Mouse (Mus musculus) adrenal gland, adult 10 weeks (tissue): ENCODE data around the gene Vmn1r67. TPM values are rescaled to one million over a fixed set of nuclear protein-coding genes. Genes with fewer than 3 reads are reported as not detected.

Experiments used
- polyA plus RNA-seq: library from polyadenylated mRNA; stranded (reverse); fragments of 350-450 nt; fragmentation: Illumina TruSeq; extraction: RNeasy Lipid Tissue Mini Kit (QIAGEN cat#74804); gene quantifications from one replicate; pipeline ENCODE4 v1.2.3, GENCODE M21; 2014; ENCODE audit warnings: low read depth, low replicate concordance

Vmn1r67 gene
- not detected for polyA plus RNA-seq

DNA sequence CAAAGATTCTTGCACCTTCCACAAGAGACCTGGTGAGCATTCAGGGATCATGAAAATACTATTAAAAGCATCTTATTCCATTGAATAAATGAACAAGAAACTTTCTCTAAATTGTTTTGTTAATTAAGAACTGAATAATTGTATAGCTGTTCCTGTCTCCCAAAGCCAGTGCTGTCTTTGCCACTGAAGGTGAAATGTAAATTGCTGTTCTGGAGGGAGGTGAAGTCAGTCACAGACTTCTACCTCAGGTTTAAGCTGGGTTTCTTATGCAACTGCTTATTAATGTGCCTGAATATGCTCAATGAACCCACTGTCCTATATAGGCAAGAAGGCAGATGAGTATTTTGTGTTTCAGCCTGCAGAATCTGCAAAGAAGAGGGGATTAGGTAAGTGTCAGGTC is at the start of gene Vmn1r67:
Vmn1r67 (plus strand) TSS at position 301 of the 400 bp plus-strand sequence.

DNA sequence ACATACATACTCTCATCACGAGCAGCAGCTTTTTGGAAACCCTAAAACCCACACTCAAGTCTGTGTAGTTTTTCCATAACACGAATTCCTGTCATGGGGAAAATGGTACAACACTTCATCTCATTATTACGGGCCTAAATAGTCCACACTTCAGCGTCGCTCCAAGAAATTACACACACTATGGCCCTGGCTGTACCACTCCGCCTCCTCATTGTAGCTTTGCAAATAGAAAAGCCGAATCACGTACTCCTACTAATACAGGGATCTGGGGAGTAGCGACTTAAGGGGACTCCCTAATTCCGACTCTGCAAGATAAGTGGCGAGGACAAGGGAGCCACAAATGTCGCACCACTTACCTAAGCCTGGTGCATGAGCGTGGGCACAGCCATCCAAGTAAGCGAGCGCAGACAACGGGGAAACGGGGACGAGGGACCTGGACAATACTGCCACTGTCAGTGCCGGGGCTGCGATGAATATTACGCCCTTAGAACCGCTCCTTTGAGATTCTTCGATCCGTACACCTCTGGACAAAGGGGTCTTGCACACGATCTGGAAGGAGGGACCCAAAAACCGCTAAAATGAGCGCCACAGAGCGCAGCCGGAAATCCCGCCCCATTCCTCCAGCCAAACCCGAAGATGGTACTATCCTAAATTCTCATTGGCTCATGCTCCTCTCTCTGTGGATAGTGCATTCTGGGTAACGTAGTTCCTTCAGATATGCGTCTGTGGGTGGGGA is 51.8 kb downstream of the Vmn1r67 start, which contains the start of gene Zik1:
Zik1 (minus strand) TSS at position 609 of the 736 bp plus-strand sequence.

Other genes starting within 250 kb of the Vmn1r67 start
- gene Vmn1r66, start 165.3 kb upstream of the Vmn1r67 start, polyA plus RNA-seq: not detected
- 5.8 TPM for gene Zik1, start 52.1 kb downstream of the Vmn1r67 start, polyA plus RNA-seq
- not detected for gene Vmn1r68, start 115.2 kb downstream of the Vmn1r67 start, polyA plus RNA-seq
- not detected for gene Vmn1r69, start 170.3 kb downstream of the Vmn1r67 start, polyA plus RNA-seq
- gene Vmn1r70, start 188.2 kb downstream of the Vmn1r67 start, polyA plus RNA-seq: not detected
- not detected for gene Nlrp4b, start 244.5 kb downstream of the Vmn1r67 start, polyA plus RNA-seq